Mouse (Mus musculus): ENCODE measurements around the gene Col6a6.
A peak's percentile ranks its signal among the peaks of the same experiment; 100 is the strongest.
"Not testable (repeated sequence)": the region's sequence is repeated elsewhere in the genome, so short reads cannot be mapped to it uniquely, and the experiment has no call there.

The Col6a6 gene

DNA sequence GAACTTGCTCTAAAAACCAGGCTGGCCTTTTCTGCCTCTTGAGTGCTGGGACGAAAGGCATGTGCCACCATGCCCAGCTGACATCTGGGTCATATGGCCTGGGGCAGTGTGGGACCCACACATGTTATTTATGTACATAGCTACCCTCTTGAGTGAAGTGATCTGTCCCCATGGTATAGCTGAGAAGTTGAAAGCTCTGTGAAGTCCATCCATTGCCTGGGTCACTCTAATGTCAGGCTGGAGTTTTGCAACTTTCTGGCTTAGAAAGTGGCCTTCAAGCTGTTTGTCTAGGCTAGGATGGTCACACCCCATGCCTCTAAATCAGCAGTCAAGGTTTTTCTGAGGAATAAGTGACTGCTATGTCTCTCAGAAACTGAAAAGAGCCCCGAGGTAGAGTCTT lies 155.9 kb downstream of the Col6a6 start:
- DNase-seq (ENCODE audit: inconsistent ontology term): no peak

DNA sequence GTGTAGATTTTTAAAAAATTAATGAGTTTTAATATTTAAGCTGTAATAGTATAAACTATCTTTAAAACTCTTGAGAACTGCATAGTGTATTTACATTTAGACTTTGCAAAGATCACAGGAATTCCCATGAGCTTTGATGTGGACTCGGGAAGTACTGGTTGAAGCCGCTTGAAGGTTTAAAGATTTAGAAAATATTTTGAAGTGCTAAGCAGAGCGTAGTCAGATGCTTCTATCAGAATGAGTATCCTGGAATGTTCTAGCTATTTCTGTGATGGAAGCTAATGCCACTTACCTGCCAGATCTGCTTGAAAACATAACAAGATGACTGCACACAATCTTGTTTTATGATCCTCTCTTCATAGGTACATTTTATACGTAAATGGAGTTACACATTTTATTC lies 157.0 kb downstream of the Col6a6 start:
- DNase-seq (ENCODE audit: inconsistent ontology term): no peak

DNA sequence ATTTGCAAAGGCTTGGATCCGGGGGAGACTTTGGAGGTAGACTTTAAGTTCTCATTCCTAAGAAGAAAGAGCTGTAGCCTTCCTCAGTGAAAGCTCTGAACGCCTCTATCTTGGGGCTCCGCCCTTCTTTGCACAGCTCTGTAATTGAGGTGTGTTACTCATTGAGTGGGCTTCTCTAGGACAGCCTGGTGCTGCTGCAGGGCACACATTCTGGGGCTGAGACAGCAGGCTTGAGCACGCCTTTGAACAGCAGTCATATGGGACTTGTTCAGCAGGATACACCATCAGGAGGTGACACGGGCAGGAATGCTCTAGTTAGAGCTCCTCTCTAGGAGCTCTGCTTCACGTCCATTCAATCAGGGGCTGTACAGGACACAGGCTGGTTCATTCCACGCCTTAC lies 162.7 kb downstream of the Col6a6 start:
- DNase-seq (ENCODE audit: inconsistent ontology term): no peak

DNA sequence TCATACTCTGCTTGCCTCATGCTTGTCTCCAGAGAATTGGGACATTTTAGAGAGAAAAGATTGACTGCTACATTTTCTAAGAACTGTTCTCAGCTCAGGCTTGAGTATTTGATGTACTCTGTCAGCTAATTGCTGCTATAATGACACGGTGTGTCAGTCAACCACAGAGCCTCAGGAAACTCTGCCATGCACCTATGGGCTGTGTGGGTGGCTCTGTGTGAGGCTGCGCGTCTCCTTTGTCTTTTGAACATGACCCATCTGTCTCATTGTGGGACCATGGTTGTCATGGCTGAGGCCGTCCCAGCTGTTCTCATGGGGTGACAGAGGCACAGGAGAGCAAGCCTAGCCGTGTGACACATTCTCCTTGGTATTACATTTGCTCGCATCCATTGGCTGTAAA lies 168.1 kb downstream of the Col6a6 start:
- no peak for DNase-seq (ENCODE audit: inconsistent ontology term)

DNA sequence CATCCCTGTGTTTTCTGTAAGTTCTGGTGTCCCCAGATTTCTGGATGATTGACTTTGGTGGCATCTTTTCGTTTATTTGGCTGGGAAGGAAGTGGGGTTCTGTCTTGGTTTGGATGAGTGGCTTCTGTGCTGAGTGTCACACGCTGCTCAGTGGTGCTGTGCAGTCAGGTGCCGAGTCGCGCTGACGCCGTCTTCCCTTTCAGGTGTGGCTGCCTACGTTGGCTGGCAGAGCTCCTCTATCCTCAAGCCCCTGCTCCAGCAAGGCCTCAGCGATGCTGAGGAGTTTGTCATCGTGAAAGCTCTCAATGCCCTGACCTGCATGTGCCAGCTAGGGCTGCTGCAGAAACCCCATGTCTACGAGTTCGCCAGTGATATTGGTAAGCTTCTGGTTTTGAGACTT lies 169.7 kb downstream of the Col6a6 start:
- no peak for DNase-seq (ENCODE audit: inconsistent ontology term)

DNA sequence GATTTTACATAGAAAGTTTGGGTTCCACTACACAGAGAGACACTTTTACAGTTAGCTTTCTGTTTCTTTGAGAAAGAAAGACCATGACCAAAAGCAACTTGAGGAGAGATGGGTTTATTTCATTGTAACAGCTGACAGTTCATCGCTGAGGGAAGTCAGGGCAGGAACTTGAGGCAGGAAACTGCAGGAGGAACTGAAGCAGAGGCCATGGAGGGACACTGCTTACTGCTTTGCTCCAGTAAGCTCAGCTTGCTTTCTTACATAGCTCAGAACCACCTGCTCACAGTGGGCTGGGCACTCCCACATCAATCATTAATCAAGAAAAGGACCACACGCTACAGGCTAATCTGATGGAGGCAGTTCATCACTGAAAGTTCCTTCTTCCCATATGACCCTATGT lies 171.8 kb downstream of the Col6a6 start:
- DNase-seq (ENCODE audit: inconsistent ontology term): no peak

DNA sequence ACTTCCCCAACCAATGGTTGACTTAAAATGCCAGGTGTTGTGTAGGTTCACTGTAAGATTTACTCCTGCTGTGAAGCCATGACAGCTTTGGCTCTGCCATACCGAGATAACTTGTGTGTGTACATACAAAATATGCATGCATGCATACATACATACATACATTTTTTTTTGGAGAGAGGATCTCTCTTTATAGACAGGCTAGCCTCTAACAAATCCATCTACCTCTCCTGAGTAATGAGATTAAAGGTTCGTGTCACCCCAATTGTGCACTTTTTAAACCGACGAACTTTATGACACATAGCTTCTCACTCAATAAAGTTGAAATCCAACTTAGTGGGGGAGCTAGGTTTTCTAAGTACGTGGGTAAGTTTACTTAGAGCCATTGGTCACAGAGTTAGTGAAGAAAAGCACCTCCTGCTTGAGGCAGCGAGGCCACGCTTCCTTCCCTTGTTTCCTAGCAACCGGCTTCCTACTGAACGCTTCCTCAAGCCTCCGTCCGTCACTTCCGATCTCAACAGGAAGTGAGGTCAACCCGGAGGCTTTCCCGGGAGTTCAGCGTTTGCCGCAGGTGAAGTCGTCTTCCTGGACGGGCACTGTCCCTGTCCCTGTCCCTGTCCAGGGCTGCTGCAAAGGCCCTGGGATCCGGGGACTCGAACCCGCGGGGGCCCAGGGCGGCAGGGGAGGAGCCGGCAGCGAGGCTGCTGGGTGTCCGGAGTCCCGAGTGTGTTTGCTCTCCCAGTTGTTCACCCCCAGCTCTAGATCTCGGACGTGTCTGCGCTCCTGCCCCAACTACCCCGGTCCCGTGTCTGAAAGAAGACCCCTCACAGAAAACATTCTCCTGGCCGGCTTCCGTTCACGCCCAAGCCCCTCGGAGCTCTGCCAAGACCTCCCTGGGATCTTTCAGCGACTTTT lies 185.2 kb downstream of the Col6a6 start, which contains the start of gene Pik3r4:
Gene Pik3r4 (plus strand): TSS at position 519 of the 912 bp plus-strand sequence.
- DNase-seq (ENCODE audit: inconsistent ontology term): peak; percentile 83

DNA sequence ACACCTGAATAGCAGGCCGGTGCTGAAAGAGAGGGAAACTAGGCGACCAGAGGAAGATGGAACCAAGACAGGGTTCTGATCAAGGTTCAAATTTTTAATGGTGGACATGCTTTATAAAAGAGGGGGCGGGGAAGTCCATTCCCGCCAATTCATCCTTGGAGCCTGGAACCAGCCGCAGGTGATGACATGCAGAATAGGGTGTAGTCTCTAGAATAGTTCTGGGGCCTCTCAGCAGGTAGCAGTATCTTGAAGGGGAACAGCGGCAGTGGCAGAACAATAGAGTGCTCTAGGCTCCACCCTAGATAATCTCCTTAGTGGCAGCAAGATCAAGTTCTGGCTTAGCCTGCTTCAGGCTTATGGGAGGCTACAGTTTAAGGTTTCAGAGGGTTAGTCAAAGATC lies 186.6 kb downstream of the Col6a6 start:
- DNase-seq (ENCODE audit: inconsistent ontology term): not testable (repeated sequence)

Measured in Muller cell, postnatal 12 days (primary cell).